Mouse (Mus musculus): Measurements from ENCODE around the gene Hist2h2aa2. TPM values are rescaled to one million over a fixed set of nuclear protein-coding genes. Genes with fewer than 3 reads are reported as not detected.
"Not testable (repeated sequence)": the region's sequence is repeated elsewhere in the genome, so short reads cannot be mapped to it uniquely, and the experiment has no call there.

The Hist2h2aa2 gene
- total RNA-seq, 2 experiments from 2014 or later: 1,421 to 1,566 TPM

GRCm38 (mm10) chr3:96199731-96200130, 40.3 kb downstream of the Hist2h2aa2 start:
- DNase-seq (ENCODE audit: low spot score in 2 of 2): no peak

GRCm38 (mm10) chr3:96198601-96199251, 41.4 kb downstream of the Hist2h2aa2 start:
- DNase-seq (ENCODE audit: low spot score in 2 of 2): not testable (repeated sequence)

DNA sequence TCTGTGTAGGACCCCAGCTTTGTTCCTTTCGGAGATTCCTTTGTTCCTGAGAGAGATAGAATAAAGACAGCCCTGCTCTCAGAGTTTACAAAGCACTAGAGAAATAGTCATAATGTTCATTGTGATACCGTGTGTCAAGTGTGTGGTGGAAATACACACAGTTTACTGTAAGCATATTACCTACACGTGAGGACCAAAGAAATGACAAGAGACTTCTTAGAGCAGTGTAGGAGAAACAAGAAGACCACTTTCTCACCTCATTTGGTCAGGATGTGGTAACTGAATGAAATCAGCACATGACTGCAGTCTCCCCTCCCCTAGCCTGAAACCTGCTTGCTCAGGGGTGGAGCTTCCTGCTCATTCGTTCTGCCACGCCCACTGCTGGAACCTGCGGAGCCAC, 41.9 kb downstream of the Hist2h2aa2 start:
- DNase-seq (ENCODE audit: low spot score in 2 of 2): no peak

- DNase-seq (ENCODE audit: low spot score in 2 of 2): peak; percentile 38 to 64
These were observed 42.8 kb downstream of the Hist2h2aa2 start for GRCm38 (mm10) chr3:96197129-96197749.

DNA sequence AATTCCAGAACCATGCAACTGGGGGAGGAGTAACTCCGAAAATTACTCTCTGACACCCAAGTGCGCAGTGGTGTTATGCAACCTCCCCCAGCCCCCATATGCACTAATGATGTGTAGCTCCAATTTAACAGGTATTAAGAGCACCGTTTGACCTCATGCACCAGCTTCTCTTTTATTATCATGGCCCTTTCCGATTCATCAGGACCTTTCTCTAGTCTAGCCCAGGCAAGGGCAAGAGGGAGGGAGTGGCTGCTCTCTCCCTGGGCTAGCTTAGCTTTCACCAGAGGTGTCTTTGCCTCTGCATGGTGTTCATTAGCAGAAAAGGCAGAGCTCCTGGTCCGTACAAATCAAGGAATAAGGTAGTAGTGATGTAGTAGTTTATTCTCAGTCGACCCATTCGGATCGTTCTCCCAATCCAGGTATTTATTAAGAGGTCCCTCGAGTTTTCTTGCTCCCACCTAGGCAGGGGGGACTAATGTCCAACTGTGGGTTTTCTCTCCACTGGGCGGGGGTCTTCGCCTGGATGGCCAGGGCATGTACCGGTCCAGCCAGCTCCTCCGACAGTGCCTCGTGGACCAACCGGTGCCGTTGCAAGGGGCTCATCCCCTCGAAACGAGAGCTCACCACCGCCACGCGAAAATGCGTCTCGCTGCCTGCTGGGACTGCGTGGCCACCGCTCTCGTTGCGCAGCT, 43.5 kb downstream of the Hist2h2aa2 start:
- DNase-seq (ENCODE audit: low spot score in 2 of 2): no peak

GRCm38 (mm10) chr3:96195616-96196313, 44.3 kb downstream of the Hist2h2aa2 start:
- no peak for DNase-seq (ENCODE audit: low spot score in 2 of 2)

GRCm38 (mm10) chr3:96194966-96195365, 45.1 kb downstream of the Hist2h2aa2 start:
- no peak for DNase-seq (ENCODE audit: low spot score in 2 of 2)

DNA sequence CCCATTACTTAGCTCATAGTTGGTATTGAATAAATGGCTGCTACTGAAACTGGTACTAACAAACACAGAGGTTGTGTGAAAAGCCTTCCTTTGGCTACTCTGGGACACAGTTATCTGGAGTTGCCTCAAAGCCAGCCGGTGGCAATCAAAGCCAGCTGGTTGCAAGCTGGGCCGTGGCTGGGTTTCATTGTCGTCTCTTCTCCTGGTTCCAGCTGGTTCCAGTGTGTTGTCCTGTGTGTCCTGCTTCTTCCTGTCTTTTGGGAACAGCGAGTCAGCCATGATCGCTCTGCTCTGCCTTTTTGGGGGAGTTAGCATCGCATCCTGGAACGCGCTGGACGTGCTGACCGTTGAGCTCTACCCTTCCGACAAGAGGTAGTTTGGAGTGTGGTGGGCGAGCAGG, 47.1 kb downstream of the Hist2h2aa2 start:
- no peak for DNase-seq (ENCODE audit: low spot score in 2 of 2)

Small RNAs within 50 kb of the gene (microRNA-seq; reads per million reads assigned to microRNA genes)
- gene Gm44492 (not detected), gene Gm47311 (not detected), gene Gm47313 (not detected)

Other genes with a start within 250 kb of the Hist2h2aa2 start
- gene Plekho1, start 244.3 kb downstream of the Hist2h2aa2 start, total RNA-seq (2021): 10 to 100 TPM; 38.5 to 41.6 TPM
- 10 to 100 TPM; 32.9 to 39.4 TPM for gene Vps45, start 181.8 kb downstream of the Hist2h2aa2 start, total RNA-seq (2021)
- 10 to 100 TPM; 35.4 to 43.6 TPM for gene Otud7b, start 135.7 kb downstream of the Hist2h2aa2 start, total RNA-seq (2021)
- gene Mtmr11, start 78.3 kb downstream of the Hist2h2aa2 start, total RNA-seq (2021): 10 to 100 TPM; 15.0 to 22.2 TPM
- gene Sf3b4, start 67.9 kb downstream of the Hist2h2aa2 start, total RNA-seq (2021): 10 to 100 TPM; 68.9 to 76.8 TPM
- gene Sv2a, start 59.1 kb downstream of the Hist2h2aa2 start, total RNA-seq (2021): 10 to 100 TPM; 18.1 to 24.7 TPM
- gene Bola1, start 20.6 kb downstream of the Hist2h2aa2 start, total RNA-seq (2021): 10 to 100 TPM; 30.6 to 33.1 TPM
- gene Hist2h2ab, start 20.4 kb downstream of the Hist2h2aa2 start, total RNA-seq (2021): 10 to 100 TPM; 27.8 to 28.5 TPM
- gene Hist2h2ac, start 19.4 kb downstream of the Hist2h2aa2 start, total RNA-seq (2021): 100 to 1,000 TPM; 211 to 243 TPM
- 10 to 100 TPM; 12.4 to 13.7 TPM for gene Hist2h2be, start 19.2 kb downstream of the Hist2h2aa2 start, total RNA-seq (2021)
- 100 to 1,000 TPM; 197 to 262 TPM for gene Hist2h3c2, start 1.1 kb downstream of the Hist2h2aa2 start, total RNA-seq (2021)
- gene Hist2h2aa1, start 5.2 kb upstream of the Hist2h2aa2 start, total RNA-seq (2021): 10 to 100 TPM; 34.3 to 35.1 TPM
- gene Hist2h3c1, start 6.4 kb upstream of the Hist2h2aa2 start, total RNA-seq (2021): 1 to 10 TPM in 1 of 2 experiments, under 1 TPM in 1; 0.98 to 1.6 TPM
- gene Hist2h4, start 23.0 kb upstream of the Hist2h2aa2 start, total RNA-seq (2021): 100 to 1,000 TPM in 1 of 2 experiments, 10 to 100 TPM in 1; 97.3 to 110 TPM
- gene Hist2h3b, start 28.4 kb upstream of the Hist2h2aa2 start, total RNA-seq (2021): 1,000 to 10,000 TPM in 1 of 2 experiments, 100 to 1,000 TPM in 1; 924 to 1,090 TPM
- 100 to 1,000 TPM; 801 to 997 TPM for gene Hist2h2bb, start 29.5 kb upstream of the Hist2h2aa2 start, total RNA-seq (2021)
- gene Fcgr1, start 53.7 kb upstream of the Hist2h2aa2 start, total RNA-seq (2021): 1 to 10 TPM; 1.1 to 1.8 TPM
- not detected for gene BC107364, start 212.0 kb upstream of the Hist2h2aa2 start, total RNA-seq (2021)

Measured in adrenal gland, postnatal 4 days (tissue).